Mouse (Mus musculus) lung, postnatal 36 days (tissue): ENCODE results near the gene Armh1.
A peak's percentile ranks its signal among the peaks of the same experiment; 100 is the strongest.

Experiments used
- DNase-seq: peaks from one replicate; pipeline ENCODE4 v3.0.0; 2022; ENCODE audit warnings: mixed read lengths

Armh1 gene

DNA sequence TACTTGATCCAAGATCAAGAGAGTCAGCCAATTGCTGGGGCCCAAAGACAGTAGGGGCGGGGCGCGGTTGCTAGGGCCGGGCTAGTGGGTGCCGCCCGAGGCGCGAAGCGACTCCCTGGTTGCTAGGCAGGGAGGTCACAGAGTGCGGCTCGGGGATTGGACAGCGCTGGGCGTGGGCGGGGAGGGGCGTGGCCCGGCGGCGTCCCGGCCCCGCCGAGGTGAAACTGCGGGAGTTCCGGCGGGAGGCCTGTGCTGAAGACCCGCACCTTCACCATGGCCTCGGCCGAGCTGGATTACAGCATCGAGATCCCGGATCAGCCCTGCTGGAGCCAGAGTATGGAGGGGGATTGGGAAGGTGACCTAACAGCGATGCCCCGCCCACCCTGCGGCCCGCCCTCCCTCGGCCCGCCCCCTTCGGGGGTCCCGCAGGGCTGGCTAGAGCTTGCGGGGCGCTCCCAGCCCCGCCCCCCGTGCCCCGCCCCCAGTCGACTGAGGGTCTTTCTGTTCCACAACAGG, at the start of gene Armh1, which contains the start of gene Tmem53:
TSS of gene Armh1 (minus strand) at position 325 of the 516 bp plus-strand sequence.
TSS of gene Tmem53 (plus strand) at position 151 of the 516 bp plus-strand sequence.
- DNase-seq, result peak; percentile 95

- DNase-seq, result no peak
Measured at GRCm38 (mm10) chr4:117299921-117300320, 48.0 kb upstream of the Armh1 start.

DNA sequence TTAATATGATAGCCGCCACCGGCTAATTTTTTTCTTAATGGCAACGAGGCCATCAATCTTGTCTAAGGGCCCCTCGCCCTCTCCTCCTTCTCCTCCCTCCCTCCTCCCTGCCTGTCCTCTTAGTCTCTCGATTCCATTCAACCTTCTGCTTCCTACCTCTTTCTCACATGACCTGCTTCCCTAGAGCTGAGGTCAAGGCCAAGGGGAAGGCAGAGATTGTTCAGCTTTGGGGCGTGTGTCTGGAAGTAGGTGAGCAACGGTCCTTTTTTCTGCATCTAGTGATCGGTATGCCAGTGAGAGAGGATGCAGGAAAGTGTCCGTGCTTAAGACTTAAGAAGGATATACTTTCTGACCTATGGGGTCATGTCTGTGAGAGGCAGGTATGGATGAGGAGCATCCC, 45.9 kb upstream of the Armh1 start:
- DNase-seq, result no peak

- DNase-seq, result no peak
Measured at GRCm38 (mm10) chr4:117296849-117297593, 45.1 kb upstream of the Armh1 start.

DNA sequence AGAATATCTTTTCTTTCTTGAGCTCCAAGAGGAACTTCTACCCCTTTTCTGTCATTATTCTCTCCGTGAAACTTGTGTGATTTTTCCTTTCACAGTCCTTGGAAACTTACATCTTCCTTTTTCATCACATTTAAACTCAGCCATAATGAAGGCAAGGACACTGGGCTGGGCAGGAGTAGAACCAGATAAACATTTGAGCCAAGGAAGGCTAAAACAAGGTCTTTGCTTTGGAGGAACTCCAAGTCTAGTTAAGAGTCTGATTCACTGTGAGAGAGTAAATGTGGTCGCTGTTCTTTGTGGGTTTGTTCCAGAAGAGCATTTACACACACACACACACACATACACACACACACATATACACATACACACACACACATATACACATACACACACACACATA, 39.8 kb upstream of the Armh1 start:
- no peak for DNase-seq

GRCm38 (mm10) chr4:117288927-117289801, 37.2 kb upstream of the Armh1 start:
- peak; percentile 77 for DNase-seq

DNA sequence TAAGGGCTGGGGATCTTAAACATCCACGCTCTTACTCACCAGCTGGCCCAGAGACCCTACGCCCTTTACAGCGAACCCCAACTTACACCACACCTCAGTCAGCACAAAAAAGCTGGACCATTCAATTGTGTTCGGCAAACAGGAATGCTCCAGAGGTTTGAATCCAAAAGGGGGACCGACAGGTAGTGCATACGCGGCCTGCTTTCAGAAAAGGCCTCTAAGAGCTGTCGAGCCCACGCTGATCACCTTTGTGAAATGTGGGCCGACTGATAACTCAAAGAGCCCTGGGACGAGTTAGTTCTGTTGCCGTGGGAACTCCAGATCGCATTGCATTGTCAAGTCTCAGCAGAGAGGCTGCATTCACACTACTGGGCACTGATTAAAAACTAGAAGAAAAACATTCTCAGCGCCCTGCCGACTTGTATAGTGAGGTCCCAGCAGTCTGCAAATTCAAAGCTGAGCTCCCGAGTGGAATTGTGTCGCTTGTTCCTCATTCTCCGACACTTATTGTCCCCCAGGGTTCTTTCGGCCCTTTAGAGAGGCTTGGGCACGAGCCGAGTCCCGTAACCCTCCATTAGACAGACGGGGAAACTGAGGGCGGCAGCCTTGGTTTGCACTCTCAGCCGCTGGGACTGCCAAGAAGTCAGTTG, 36.5 kb upstream of the Armh1 start:
- DNase-seq, result no peak

GRCm38 (mm10) chr4:117284363-117284762, 32.4 kb upstream of the Armh1 start:
- no peak for DNase-seq

DNA sequence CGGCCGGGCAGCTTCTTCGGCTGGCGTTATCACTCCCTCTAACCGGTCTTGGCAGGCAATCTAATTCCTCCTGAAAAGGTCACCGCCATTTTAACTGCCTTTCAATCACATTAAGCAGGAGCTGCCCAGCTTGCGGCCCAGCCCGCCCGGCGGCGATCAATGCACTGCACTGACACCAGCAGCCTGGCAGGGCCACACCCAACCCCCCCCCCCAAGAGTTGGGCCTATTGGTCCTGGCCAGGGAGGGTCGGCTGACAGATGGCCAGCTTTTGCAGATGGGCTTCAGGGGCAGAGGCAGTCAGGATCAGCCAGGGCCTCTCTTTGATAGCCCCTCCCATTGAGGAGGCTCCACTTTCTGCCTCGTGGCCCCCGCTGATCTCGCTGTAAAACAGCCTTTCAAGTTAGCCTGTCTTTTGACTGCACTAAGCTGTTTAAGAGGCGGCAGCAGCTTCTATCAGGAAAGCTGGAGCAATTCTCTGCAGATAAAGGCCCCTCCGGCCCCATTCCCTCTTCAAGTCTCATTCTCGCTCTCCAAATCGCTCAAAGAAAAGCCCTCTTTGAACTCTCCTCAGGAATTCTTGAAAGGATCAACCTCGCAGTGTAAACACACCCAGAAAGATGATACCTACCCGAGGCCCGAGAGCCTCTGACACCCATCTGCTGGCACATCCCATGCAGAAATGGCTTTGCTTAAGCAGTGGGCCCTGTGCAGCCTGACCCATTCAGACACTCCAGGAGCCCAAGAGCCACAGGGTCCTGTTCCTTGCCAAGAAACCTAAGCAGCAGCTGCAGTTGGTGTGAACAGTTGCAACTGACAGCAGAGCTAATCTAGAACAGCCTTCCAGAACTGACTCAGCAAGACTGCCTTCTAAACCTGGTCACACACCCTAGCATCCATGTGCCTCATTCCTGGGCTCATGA, 31.6 kb upstream of the Armh1 start:
- no peak for DNase-seq

- no peak for DNase-seq
Measured at GRCm38 (mm10) chr4:117281090-117281845, 29.3 kb upstream of the Armh1 start.

GRCm38 (mm10) chr4:117280397-117280930, 28.5 kb upstream of the Armh1 start:
- DNase-seq, result no peak

DNA sequence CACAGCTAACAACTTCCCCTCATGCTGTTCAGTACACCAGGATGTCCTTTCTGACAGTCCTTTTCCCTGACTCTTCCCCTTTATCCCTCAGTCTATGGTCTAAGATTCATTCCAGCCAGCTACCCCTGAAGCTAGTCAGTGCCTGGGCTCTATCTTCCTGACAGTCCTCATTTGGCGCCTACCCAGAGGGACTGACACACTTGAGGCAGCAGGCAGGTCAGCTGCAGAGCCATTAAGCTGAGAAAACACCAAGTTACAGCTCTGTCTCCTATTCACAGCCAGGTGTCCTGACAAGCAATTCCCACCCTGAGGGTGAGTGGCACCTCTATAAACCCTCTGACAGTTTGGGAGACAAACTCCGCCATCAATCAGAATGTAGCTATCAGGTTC, 27.3 kb upstream of the Armh1 start:
- DNase-seq, result no peak

- DNase-seq, result no peak
Measured at GRCm38 (mm10) chr4:117278381-117279252, 26.7 kb upstream of the Armh1 start.

DNA sequence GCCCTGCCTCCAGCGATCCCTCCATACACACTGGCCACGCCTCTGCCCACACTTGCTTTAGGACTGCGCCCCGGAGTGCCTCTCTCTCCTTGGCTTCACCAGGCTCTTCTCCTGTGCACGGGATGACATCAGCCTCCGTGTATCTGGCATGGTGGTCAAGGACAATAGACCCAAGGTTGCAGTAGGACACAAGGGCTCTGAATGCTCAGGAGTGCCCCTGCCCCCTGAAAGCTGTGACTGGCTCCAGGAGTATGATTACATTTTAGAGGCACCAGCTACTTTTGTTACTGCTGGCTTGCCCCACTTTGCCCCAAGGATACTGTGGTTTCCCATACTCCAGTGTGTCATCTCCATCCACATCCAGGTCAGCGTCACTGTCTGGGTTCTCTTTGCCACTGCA, 25.8 kb upstream of the Armh1 start:
- DNase-seq, result no peak

- peak; percentile 55 for DNase-seq
Measured at GRCm38 (mm10) chr4:117277021-117277420, 25.1 kb upstream of the Armh1 start.

GRCm38 (mm10) chr4:117276281-117276711, 24.4 kb upstream of the Armh1 start:
- no peak for DNase-seq

- DNase-seq, result peak; percentile 66
Measured at GRCm38 (mm10) chr4:117274720-117275119, 22.8 kb upstream of the Armh1 start.

GRCm38 (mm10) chr4:117272459-117272858, 20.5 kb upstream of the Armh1 start:
- DNase-seq, result no peak

- peak; percentile 87 for DNase-seq
Measured at GRCm38 (mm10) chr4:117270278-117270677, 18.4 kb upstream of the Armh1 start.
